Mouse (Mus musculus) gonadal fat pad, adult 2 months (tissue): ENCODE measurements around the gene Gnb1. TPM values are rescaled to one million over a fixed set of nuclear protein-coding genes. Genes with fewer than 3 reads are reported as not detected.

Experiments
- DNase-seq: peaks from one replicate; pipeline ENCODE4 v3.0.0-alpha.2; 2012; ENCODE audit warnings: low read depth
- polyA plus RNA-seq: library from polyadenylated mRNA; depleted of rRNA; stranded (reverse); fragments of >200 nt; gene quantifications from 2 replicates; pipeline ENCODE4 v1.2.3, GENCODE M21; 2012

Gnb1 gene
- polyA plus RNA-seq, 1 experiment, result 820 TPM

DNA sequence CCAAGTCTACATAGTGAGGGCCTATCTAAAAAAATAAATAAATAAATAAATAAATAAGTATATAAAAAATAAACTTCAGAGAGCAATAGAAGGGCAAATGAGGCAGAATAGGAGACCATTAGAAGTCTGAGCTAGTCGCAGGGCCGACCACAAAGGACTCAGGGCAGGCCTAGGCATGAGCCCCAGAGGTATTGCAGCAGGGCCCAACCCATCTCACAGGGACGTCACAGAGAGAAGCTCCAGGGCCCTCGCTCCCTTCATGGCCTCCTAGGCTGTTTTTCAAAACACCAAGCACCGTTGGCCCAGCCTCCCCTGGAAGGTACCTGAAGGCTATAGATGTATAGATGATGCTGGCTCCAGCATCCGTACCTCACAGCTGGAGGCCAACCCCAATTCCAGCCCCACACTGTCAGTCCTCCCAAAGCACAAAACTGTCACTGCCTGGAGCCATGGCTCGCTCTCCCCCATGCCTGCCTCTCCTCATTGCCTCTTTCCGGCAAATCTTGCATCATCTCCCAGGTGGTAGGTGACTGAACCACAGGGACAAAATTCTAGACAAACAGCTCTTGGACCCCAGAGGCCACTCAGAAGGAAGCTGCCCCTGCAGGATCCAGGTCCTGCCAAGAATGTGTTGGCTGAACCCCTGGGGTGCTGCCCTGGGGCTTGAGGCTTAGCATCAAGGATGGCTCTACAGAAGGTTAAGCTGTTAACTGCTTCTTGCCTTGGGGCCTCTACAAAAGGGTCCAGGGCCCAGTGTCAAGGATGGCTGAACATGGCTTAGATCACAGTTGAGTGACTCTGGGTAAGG is 8.2 kb upstream of the Gnb1 start:
- no peak for DNase-seq

DNA sequence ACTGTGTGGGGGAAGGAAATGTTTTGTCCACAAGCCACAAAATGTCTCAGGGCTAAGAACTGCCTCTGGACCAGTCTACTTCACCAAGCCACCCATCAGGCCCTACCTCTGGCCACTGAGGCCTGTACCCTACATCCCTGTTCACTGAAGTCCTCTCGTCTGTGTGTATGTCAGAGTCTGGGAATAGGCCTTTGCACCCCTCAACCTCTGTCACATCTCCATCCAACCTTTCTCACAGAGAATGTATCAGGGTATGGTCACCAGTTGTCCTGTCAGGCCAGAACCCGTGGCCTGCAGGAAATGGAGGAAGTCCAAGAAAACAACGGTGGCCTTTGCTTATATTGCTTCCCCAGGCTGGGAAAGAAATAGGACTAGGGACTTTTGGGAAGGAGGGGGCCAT is 5.6 kb upstream of the Gnb1 start:
- no peak for DNase-seq

DNA sequence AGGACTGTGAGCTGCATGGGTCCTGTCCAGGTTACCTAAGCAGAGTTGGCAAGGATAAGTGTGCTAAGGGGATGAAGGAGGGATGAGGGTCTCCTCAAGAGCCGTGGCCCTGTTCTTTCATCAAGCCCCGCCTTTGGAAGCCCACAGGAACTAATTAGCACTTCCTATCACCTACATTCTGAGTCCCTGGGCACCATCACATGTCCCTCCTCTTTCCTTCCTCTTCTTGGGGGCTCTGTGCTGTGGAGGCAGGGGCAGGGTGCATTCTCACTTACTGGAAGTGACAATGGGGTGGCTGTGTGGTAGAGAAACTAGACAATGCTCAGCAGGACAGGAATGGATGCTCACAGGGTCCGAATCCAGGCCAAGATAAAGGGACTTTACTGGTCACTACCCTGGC is 3.4 kb upstream of the Gnb1 start:
- DNase-seq, result no peak

DNA sequence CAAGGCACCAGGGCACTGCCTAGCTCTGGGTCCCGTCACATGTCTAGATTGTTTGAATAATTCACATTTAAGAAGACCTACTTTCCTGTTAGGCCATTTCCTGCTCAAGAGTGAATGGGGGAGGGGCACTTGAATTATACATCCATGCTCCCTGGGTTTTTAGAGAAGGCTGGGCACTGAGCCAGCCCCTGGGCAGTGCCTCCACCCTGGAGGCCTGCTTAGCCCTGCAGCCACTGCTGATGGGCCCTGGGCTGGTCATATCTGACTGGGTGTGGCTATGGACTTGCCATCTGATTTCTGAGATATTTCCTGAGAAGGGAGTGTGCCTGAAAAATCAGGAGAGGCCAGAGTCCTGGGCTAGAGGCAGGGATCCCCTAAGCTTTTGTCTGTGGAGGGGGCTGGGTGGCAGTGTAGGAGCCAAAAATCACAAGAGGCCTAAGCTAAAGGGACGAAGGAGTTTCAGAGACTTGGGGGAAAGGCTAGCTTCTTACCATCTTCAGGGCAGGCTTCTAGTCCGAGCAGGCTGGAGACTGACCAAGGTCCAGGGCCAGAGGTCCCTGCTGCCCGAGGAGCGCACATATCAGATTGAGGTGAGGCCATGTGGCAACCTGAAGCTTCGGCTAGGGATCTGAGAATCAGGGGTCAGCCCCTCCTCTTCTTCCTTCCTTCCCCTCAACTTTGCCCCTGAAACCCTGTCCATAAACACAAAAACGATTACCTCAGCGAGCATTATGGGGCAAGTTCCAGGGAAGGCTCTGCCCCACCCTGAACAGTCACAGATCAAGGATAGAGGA is 2.7 kb upstream of the Gnb1 start:
- no peak for DNase-seq

DNA sequence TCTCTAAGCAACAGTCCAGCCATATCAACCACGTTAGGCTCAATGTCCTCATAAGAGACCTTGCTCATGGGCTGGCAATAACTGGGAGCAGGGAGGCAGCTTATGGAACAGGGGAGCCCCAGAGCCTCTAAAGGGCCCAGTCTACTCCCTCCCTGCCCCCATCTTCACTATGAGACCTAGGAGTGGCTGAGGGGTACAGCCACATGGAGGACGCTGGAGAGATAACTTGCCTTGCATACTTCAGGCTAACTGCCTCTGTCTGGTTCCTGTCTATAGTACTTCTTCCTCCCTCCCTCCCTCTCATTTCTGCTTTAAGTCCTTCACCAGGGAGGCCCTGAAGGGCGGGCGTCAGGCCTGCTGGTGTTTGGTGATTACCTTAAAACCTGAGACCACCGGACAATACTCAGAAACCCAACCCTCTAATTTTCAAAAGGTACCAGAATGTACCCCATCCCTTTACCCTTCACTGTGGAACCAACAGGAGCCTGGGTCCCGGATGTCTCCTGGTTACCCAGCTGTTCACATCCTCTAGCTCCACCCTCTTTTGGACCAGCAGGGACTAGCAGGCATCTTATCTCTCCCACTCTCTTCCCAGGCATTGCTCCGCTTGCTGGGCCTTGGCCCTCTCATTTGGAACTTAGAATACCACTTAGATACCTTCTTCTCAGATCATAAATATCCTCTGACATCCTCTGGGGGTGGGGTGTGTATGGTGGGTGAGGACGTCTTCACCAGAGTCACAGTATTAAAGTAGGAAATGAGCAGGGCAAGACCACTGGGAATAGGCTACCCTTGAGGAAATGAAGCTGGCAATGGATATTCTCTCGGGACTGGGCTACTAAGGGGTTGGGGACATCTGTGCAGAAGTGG is 1.8 kb upstream of the Gnb1 start:
- DNase-seq, result no peak

DNA sequence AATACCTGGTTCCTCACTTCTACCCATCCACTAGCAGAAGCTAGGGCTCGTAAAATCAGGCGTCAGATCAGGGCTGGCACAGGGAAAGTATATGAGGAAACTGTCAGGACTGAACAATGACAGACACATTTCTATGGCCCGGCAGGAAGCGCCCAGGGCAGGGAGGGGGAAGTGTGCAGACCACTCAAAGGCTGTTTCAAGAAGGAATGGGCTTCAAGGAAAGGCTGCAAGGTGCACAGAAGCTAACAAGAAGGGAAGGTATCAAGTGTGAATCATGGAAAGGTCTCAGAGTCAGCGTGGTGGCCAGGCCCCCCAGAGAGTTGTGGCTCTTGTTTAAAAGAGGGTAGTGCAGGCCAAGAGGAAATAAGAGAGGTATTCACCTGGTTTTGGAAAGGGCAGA is 705 bp upstream of the Gnb1 start:
- DNase-seq, result no peak

DNA sequence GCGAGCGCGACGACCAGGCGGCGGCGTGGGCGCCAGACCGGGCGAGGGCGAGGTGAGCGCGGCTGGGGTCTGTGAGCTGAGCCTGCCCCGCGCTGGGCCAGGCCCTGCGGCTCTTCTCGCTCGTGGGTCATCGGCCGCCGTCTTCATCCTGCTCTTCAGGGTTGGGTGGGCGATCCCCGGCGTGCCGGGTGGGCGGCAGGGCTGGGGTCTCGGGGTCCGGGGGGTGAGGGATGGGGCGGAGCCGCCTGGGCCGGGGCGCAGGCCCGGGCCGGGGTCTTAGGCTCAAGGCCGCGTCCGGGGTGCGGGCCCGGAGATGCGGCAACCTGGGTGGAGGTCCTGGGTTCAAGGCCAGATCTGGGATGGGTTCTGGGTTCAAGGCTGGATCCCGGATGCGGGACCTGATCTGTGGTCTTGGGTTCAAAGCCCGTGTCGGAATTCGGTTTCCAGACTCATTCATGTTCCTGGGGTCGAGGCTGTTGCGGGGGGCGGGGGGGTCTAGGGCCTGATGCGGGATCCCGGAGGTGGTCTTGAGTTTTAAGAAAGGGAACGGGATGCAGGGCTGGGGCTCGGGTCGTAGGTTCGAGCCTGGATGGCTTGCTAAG is 469 bp downstream of the Gnb1 start:
- no peak for DNase-seq

DNA sequence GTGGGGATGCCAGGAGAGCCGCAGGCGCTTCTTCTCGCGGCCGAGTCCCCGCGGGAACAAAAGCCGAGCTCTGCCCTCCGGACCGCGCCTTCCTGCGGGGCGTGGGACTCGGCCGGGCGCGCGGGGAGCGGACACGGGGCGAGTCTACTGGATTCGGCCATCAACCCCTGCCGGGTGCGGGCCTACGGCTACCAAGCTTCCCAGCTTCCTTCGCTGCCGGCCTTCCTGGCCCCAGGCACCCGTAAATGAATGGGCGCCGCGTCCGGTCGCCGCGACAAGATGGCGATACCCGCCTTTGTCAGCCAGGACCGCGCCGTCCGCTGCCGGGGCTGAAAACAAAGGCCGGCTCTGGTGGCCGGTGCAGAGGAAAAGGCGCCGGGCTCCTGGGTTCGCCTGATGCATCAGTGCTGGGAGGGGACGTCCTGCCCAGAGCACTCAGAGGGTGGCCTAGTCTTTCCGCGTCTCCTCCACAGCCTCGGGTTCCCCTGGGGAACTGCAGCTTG is 1.0 kb downstream of the Gnb1 start:
- no peak for DNase-seq

DNA sequence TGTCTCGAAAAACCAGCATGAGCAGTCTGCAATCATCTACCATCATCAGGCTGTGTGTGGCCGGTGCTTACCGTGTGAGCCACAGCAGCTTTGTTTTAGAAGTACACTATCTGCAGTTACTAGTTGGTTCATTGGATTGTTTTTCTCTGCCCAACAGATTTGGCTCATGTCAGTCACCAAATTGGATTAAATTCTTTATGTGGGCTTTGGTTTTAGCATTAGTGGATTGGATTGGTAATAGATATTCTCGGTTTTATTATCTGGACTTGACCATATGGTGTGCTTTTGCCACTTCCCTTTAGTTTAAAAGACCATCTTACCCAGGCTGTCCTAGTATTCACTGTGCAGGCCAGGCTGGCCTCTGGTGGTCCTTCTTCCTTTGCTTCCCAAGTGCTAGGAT is 3.7 kb downstream of the Gnb1 start:
- no peak for DNase-seq

DNA sequence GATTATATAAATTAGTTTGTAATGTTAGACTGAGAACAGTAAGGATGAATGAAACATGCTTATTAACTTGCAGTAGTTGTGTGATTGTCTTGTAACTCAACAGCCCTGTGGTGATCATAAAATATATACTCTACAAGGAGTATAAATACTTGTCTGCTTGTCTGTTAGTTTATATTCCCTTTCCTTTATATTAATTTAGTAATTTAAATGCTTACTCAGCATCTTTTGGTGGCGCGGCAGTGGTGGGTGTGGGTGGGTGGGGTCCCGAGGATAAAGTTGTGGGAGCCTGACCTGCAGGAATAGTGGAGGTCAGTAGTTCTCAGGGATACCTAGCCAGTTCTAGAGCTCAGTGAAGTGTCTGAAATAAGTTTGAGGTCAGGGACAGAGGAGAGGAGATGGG is 6.8 kb downstream of the Gnb1 start:
- no peak for DNase-seq

DNA sequence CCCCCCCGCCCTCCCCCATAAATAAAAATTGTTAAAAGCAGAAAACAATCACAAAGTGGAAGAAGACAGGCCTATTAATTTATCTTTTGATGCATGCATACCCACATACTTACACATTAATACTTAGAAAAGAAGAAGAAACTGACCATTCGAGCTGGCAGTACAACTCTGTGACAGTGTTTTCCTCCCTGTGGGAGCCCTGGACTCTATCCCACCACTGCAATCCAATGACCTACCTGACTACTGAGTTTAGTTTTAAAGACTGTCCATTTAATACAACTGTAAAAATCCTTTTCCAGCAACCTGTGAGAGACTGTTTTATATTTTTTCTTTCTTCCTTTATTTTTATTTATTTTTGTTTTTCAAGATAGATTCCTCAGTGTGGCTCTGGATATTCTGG is 10.0 kb downstream of the Gnb1 start:
- DNase-seq, result no peak

DNA sequence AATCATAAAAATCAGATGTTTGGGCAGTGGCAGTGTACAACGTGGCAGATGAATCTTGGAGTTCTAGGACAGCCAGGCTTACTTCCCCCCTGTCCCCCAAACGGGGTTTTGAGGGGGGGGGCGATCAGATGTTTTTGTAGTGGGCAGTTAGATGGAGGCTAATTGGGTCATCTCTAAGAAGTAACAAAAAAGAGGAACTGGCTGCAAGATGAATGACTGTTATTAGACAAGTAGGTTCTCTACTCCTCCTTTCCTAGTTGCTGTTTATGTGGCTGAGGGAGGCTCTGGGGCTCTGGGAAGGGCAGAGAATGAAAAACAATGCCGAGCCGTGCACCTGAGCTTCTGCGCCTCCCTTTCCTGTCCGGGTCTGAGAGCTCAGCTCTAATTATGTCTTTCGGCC is 13.9 kb downstream of the Gnb1 start:
- no peak for DNase-seq

DNA sequence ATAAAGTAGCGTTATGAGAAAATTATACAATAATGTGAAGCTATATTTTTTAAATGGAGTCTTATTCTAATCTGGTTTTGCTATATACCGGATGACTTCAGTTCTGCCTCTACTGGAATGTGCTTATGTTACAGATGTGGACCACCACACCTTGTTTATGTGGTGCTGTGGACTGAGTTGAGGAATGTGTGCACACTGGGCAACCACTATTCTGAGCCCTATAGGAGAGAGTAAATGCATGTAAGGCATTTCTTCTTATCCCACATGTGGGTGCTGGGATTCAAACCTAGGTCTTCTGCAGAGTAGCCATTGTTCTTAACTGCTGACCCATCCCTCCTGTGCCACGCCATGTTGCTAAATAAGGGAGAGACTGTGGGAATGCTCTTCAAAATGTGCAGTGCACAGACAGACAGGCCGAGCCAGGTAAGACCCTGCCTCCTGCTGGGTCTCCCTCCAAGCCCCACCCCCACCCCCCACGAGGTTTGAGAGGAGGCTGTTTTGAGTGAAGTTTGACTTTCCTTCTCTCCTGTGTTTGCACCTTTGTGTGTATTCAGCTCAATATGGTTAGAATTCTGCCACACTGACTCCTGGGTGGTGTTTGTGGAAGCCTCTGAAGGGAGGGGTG is 14.6 kb downstream of the Gnb1 start:
- no peak for DNase-seq

DNA sequence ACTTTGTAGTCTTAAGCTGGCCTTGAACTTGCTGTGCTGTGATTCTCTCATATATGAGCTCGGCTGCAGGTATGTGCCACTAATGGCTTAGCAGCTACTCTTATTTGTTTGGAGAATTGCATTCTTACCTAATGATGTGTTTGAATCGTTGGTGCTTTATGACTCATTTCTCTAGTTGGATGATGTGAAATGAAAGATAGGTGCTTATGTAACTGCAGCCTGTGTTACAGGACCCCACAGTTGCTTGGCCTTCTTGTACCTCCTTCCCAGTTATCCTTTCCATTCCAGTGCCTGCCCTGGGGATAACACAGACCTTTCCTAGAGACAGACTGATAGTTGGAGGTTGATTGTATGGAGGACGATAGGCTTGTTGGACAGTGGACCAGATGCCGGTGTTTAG is 17.5 kb downstream of the Gnb1 start:
- no peak for DNase-seq

DNA sequence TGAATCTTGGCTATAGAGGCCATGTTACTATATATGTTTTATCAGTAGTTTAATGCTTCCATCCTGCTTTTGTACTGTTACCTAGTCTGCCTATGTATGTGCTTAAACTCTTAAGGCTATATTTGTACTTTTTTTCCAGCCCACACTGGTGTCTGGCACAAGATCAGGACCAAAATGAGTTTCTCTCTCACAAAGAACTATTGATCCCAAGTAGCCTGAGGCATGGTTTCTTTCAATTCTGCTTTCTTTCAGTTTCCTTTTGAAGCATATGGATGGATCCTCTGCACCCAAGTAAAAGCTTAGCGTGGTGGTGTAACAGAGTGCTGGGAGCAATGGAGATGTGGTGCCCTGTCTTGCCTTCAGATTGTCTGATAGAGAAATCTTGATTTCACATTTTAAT is 19.8 kb downstream of the Gnb1 start:
- peak; percentile 89 for DNase-seq

DNA sequence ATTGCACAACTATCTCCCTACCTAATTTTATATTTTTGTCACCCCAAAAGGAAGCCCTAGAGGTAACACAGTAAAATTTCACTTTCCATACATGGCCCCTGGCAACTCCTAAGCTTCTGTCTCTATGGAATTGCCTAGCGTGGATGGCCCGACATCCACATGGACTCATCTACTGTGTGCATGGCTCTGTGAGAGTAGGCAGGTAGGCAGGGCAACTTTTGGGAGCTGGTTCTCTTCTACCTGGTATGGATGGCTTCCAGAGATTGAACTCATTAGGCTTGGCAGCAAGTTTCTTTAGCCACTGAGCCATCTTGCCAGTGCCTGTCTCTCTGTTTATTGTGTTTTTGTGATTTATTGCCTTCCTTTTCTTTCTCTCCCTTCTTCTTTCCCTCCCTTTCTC is 23.6 kb downstream of the Gnb1 start:
- DNase-seq, result no peak

DNA sequence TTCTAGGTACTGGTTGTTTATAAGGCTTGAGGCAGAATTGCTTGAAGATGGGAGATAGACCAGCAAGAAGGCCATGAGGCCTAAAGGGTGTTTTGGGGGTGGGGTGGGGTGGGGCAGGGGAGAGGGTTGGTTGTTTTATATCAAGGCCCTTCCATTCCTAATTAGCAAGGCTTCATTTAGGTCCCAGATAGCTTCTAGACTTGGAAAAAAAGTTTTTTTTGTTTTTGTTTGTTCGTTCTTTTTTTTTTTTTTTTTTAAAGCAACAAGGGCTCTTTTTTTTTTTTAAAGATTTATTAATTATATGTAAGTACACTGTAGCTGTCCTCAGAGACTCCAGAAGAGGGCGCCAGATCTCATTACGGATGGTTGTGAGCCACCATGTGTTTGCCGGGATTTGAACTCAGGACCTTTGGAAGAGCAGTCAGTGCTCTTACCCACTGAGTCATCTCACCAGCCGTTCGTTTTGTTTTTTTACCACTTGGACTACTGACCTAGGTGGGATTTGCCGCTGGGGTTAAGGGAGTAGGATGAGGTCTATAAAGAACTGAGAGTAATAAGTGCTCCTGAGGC is 26.9 kb downstream of the Gnb1 start:
- DNase-seq, result no peak

DNA sequence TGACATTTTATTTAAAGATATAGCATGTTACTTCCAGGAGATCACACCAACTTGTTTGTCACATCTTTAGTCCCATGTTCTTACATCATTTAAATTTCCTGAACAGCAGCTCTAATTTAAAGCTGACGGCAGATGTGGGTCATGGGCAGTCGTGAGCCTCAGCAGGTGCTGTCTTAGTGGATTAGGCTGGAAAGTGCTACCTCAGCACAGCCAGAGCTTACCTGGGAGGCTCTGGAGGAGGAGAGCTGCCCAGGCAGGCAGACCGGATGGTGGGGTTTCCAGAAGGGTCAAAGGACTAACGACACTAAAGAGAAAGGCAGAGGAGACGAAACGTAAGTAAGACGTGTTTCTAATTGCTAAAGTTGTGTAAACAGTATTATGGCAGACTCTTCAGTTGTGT is 31.2 kb downstream of the Gnb1 start:
- DNase-seq, result no peak

DNA sequence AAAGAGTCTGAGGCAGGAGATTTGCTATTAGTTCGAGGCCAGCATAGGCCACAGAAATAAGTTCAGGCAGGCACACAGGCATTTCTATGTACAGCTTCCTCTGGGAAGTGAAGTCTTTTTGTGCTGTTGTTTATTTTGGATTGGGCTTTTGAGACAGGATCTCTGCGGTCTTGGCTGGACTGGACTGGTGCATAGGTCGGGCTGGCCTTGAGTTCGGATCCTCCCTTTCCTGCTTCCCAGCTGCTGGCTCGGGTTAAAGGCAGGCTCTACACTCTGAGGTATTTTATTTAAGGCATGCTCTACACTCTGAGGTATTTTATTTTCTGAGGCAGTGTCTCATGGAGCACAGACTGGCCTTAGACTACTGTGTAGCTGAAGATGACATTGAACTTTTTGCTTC is 34.6 kb downstream of the Gnb1 start:
- no peak for DNase-seq

DNA sequence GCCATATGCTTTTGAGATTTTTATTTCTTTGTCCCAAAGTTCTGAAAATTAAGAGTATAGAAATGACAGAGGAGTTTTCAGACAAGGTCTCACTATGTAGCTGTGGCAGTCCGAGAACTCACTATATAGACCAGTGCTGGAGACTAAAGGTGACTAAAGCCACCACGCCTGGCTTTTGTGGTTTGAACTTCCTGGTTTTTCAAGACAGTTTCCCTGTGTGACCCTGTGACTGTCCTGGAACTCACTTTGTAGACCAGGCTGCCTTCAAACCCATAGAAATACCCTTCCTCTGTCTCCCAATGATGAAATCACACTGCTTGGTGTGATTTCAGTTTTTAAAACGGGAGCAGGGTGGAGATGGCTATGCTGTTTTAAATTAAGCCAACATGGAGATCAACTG is 38.1 kb downstream of the Gnb1 start:
- DNase-seq, result no peak

DNA sequence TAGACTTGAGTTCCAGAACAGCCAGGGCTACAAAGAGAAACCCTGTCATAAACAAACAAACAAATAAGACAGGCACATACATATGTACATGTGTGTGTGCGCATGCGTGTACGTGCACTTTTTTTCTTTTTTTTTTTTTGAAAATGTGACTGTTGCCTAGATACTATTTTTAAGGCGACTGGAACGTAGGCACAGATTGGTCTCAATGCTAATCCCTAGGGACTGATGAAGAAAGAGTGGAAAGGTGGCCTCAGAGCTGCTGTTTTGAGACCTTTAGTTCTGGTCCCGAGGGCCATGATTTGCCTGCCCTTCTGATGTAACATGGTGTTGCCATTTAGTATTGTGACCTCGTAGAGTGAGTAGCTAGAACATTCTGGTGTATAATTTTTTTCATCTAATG is 58.8 kb downstream of the Gnb1 start:
- no peak for DNase-seq
